Mouse (Mus musculus) ES-E14 (cell line): ENCODE data around the gene Bbs7.

ENCODE experiments used
- CHD2 ChIP-seq: IDR thresholded peaks from 2 replicates; pipeline ENCODE4 v1.6.1; 2014; ENCODE audit warnings: mild to moderate bottlenecking, low read depth, low read length, inconsistent platforms
- HCFC1 ChIP-seq: IDR thresholded peaks from 2 replicates; pipeline ENCODE4 v1.6.1; 2012; ENCODE audit warnings: low read length, inconsistent platforms, borderline replicate concordance; ENCODE audit not compliant: insufficient read depth
- MAFK ChIP-seq: IDR thresholded peaks from 2 replicates; pipeline ENCODE4 v1.6.1; 2014; ENCODE audit warnings: mild to moderate bottlenecking, low read depth, low read length, inconsistent platforms; ENCODE audit not compliant: insufficient read depth
- ZNF384 ChIP-seq: IDR thresholded peaks from 2 replicates; pipeline ENCODE4 v1.6.1; 2012; ENCODE audit warnings: low read depth, low read length, inconsistent platforms

GRCm38 (mm10) chr3:36551851-36552384, 61.4 kb downstream of the Bbs7 start:
- TF ChIP-seq HCFC1: no peak
- TF ChIP-seq MAFK: no peak
- TF ChIP-seq ZNF384: no peak
- TF ChIP-seq CHD2: no peak
